Mouse (Mus musculus): Measurements from ENCODE around the gene Zfp462. TPM values are rescaled to one million over a fixed set of nuclear protein-coding genes. Genes with fewer than 3 reads are reported as not detected.
A peak's percentile ranks its signal among the peaks of the same experiment; 100 is the strongest.
"Not testable (repeated sequence)": the region's sequence is repeated elsewhere in the genome, so short reads cannot be mapped to it uniquely, and the experiment has no call there.

Gene Zfp462
- 3.5 and 5.1 TPM in 2 replicates for polyA plus RNA-seq (2014; fragmentation: Nextera tagmentation; extraction: Ambion mirVana)

DNA sequence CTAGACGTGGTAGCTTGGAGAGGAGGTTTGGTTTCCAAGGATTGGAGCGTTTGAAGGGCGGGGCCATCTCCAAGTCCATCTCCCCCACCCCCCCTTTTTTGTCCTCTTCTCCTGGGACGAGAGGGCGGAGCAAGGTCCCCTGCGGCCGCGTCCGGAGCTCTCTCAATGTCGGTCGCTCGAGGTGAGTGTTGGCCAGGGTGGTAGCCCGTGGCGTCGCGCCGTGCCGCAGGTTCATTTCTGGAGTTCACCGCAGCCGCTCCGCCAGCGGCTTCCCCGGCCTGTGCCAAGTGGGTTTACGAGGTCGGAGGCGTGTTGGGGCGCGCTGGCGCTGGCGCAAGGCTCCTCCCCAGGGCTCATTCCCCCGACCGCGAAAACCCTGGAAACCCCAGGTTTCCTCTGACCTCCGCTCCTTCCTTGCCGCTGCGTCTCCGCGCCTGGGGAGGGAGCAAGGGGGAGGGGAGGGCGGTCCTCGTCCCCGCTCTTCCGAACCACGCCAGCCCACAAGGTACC, at the start of gene Zfp462:
Gene Zfp462 (plus strand): TSS at position 128 of the 510 bp plus-strand sequence.
- H3K27ac ChIP-seq (ENCODE audit: low read depth): peak within 1 kb of the TSS; percentile 97
- peak within 1 kb of the TSS; percentile 84 for H3K9ac ChIP-seq (ENCODE audit: low read length)
- H3K36me3 ChIP-seq (ENCODE audit: control insufficient read depth, insufficient read depth, low read length): no peaks in the 10 kb centered on the region
- no peaks in the 10 kb centered on the region for H3K4me1 ChIP-seq (replicated peaks; ENCODE audit: control insufficient read depth, insufficient read depth, low read length)
- H3K27me3 ChIP-seq (replicated peaks; ENCODE audit: control insufficient read depth, insufficient read depth, low read length): no peaks in the 10 kb centered on the region
- DNase-seq (ENCODE audit: low spot score) (peak; percentile 81), ATAC-seq (replicated peaks; ENCODE audit: low FRiP score, low TSS enrichment, low read depth) (peak; percentile 34)
- WGBS: under 1% methylated on average over 43 of the region's 43 CpGs
- peak within 1 kb of the TSS; percentile 91 for H3K4me2 ChIP-seq (ENCODE audit: low read length)
- peak within 1 kb of the TSS; percentile 85 for H3K4me3 ChIP-seq (ENCODE audit: low read depth, low read length)
- H3K9me3 ChIP-seq (ENCODE audit: control insufficient read depth, low read length): no peaks in the 10 kb centered on the region

DNA sequence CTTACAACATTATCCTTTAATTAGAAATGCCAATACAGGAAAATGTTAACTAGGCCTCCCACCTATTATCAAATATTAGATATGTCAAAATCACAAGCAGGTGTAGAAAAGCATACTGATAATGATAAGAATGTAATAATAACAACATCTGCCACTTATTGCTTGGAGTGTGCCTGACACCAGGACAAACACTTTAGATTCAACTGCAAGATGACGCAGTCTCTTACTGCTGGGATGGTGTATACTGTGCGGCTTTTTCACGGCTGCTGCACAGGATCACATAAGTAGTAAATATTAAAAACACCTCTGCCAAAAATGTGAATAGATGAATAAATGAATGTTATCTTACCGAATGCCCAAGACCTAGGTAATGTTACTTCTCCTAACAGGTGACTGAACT, 48.8 kb upstream of the Zfp462 start:
- DNase-seq (ENCODE audit: low spot score): no peak
- Histone ChIP-seq H3K27ac (ENCODE audit: low read depth) (no peak overlapping the region), H3K4me1 (replicated peaks; ENCODE audit: control insufficient read depth, insufficient read depth, low read length) (no peaks in the 10 kb centered on the region), H3K9me3 (ENCODE audit: control insufficient read depth, low read length) (no peaks in the 10 kb centered on the region), H3K27me3 (replicated peaks; ENCODE audit: control insufficient read depth, insufficient read depth, low read length) (no peaks in the 10 kb centered on the region), H3K36me3 (ENCODE audit: control insufficient read depth, insufficient read depth, low read length) (no peaks in the 10 kb centered on the region), H3K4me3 (ENCODE audit: low read depth, low read length) (no peak overlapping the region), H3K9ac (ENCODE audit: low read length) (no peak overlapping the region), H3K4me2 (ENCODE audit: low read length) (no peak overlapping the region)
- no peak for ATAC-seq (replicated peaks; ENCODE audit: low FRiP score, low TSS enrichment, low read depth)
- WGBS: 89% methylated on average over 4 of the region's 4 CpGs

DNA sequence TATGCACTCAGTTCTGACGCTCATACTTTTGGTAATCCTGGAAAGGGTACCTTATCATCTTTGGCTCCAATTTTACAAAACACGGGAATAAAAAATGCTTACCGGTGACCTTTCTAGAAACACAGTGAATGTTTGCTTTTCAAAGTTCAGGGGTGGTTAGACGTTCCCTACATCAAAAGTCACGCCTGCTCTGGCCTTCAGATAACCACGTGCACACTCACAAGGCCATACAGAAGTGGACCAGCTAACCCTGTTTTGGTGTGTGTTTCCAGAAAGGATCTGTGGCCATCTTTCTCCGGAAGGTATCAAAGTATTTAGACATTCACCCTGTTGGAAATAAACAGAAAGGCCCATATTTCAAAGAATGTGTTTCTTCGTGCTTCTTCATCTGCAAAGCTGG, 40.2 kb upstream of the Zfp462 start:
- 56% methylated on average over 8 of the region's 8 CpGs for WGBS
- H3K27me3 ChIP-seq (replicated peaks; ENCODE audit: control insufficient read depth, insufficient read depth, low read length): no peaks in the 10 kb centered on the region
- no peak overlapping the region for H3K9ac ChIP-seq (ENCODE audit: low read length)
- no peak overlapping the region for H3K4me2 ChIP-seq (ENCODE audit: low read length)
- H3K9me3 ChIP-seq (ENCODE audit: control insufficient read depth, low read length): no peaks in the 10 kb centered on the region
- H3K4me3 ChIP-seq (ENCODE audit: low read depth, low read length): no peak overlapping the region
- no peaks in the 10 kb centered on the region for H3K36me3 ChIP-seq (ENCODE audit: control insufficient read depth, insufficient read depth, low read length)
- ATAC-seq (replicated peaks; ENCODE audit: low FRiP score, low TSS enrichment, low read depth): no peak
- DNase-seq (ENCODE audit: low spot score): no peak
- no peaks in the 10 kb centered on the region for H3K4me1 ChIP-seq (replicated peaks; ENCODE audit: control insufficient read depth, insufficient read depth, low read length)
- H3K27ac ChIP-seq (ENCODE audit: low read depth): no peak overlapping the region

DNA sequence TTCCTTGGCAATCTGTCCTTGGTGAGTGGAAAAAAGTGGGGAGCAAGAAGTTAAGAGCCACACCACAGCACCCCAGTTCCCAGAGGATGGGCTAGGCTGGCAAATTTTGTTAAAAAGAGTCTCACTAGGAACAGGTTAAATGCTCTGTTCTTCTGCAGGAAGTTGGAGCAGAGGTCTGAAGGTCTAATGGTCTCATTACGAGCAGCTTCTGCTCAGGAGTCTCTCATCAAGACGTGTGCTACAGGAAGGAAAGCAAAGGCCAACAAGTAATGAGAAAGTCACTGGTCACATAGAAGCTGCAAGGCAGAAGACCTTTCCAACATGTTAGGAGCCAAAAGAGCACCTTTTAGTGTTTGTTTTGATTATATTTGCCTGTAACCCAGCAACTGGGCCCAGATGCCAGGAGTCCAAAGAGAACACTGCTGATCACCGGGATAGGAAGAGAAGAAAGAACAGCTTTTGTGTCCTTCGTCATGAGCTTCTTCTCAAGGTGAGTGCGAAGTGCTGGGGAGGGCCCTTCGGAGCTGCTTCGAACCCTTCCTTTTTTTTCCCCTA, 39.4 kb upstream of the Zfp462 start:
- WGBS: 71% methylated on average over 7 of the region's 7 CpGs
- Histone ChIP-seq H3K27ac (ENCODE audit: low read depth) (no peak overlapping the region), H3K27me3 (replicated peaks; ENCODE audit: control insufficient read depth, insufficient read depth, low read length) (no peaks in the 10 kb centered on the region), H3K9ac (ENCODE audit: low read length) (no peak overlapping the region), H3K9me3 (ENCODE audit: control insufficient read depth, low read length) (no peaks in the 10 kb centered on the region), H3K4me3 (ENCODE audit: low read depth, low read length) (no peak overlapping the region), H3K4me1 (replicated peaks; ENCODE audit: control insufficient read depth, insufficient read depth, low read length) (no peaks in the 10 kb centered on the region), H3K36me3 (ENCODE audit: control insufficient read depth, insufficient read depth, low read length) (no peaks in the 10 kb centered on the region), H3K4me2 (ENCODE audit: low read length) (no peak overlapping the region)
- DNase-seq (ENCODE audit: low spot score) (no peak), ATAC-seq (replicated peaks; ENCODE audit: low FRiP score, low TSS enrichment, low read depth) (no peak)

DNA sequence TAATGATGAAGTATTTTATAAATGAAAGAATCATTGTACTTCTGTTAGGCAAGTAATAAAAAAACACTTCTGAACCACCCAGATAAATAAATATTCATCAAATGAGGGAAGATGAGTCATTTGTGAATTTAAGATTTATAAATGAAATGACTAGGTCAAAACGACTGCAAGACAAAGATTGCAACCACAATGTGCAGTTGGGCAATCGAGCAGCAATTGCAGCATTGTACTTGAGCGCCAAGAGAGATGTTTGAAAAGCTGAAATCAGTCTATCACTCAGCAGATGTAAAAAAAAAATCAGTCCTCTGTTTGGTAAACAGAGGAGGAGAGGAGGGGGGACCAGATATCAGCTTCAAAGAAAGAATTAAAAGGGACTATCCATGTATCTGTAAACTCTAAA, 34.5 kb upstream of the Zfp462 start:
- Histone ChIP-seq H3K4me3 (ENCODE audit: low read depth, low read length) (no peak overlapping the region), H3K36me3 (ENCODE audit: control insufficient read depth, insufficient read depth, low read length) (no peaks in the 10 kb centered on the region), H3K4me2 (ENCODE audit: low read length) (no peak overlapping the region), H3K27ac (ENCODE audit: low read depth) (no peak overlapping the region), H3K9ac (ENCODE audit: low read length) (no peak overlapping the region), H3K4me1 (replicated peaks; ENCODE audit: control insufficient read depth, insufficient read depth, low read length) (no peaks in the 10 kb centered on the region), H3K9me3 (ENCODE audit: control insufficient read depth, low read length) (no peaks in the 10 kb centered on the region), H3K27me3 (replicated peaks; ENCODE audit: control insufficient read depth, insufficient read depth, low read length) (no peaks in the 10 kb centered on the region)
- ATAC-seq (replicated peaks; ENCODE audit: low FRiP score, low TSS enrichment, low read depth): no peak
- 83% methylated on average over 3 of the region's 3 CpGs for WGBS
- DNase-seq (ENCODE audit: low spot score): no peak

DNA sequence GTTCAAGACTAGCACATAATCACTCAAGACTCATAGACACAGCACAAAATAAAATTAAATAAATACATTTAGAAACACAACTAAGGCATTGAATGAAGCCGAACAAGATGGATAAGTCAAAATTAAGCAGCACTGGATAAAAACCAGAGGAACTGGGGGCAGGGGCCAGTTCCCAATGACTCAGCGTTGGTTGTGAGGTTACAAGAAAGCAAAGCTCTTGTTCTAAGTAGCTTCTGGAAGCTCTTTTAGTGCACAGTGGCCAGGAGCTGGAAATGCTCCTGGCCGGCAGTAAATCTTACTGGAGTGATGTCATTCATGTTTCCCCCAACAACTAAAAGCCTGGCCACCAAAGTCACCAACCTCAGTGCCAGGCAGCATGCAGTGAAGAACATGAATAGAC, 26.6 kb upstream of the Zfp462 start:
- H3K36me3 ChIP-seq (ENCODE audit: control insufficient read depth, insufficient read depth, low read length): no peaks in the 10 kb centered on the region
- no peaks in the 10 kb centered on the region for H3K9me3 ChIP-seq (ENCODE audit: control insufficient read depth, low read length)
- no peaks in the 10 kb centered on the region for H3K27me3 ChIP-seq (replicated peaks; ENCODE audit: control insufficient read depth, insufficient read depth, low read length)
- whole genome bisulfite sequencing: 66% methylated on average over 3 of the region's 3 CpGs
- DNase-seq (ENCODE audit: low spot score) (no peak), ATAC-seq (replicated peaks; ENCODE audit: low FRiP score, low TSS enrichment, low read depth) (no peak)
- no peak overlapping the region for H3K4me3 ChIP-seq (ENCODE audit: low read depth, low read length)
- no peak overlapping the region for H3K27ac ChIP-seq (ENCODE audit: low read depth)
- H3K4me2 ChIP-seq (ENCODE audit: low read length): no peak overlapping the region
- no peaks in the 10 kb centered on the region for H3K4me1 ChIP-seq (replicated peaks; ENCODE audit: control insufficient read depth, insufficient read depth, low read length)
- no peak overlapping the region for H3K9ac ChIP-seq (ENCODE audit: low read length)

DNA sequence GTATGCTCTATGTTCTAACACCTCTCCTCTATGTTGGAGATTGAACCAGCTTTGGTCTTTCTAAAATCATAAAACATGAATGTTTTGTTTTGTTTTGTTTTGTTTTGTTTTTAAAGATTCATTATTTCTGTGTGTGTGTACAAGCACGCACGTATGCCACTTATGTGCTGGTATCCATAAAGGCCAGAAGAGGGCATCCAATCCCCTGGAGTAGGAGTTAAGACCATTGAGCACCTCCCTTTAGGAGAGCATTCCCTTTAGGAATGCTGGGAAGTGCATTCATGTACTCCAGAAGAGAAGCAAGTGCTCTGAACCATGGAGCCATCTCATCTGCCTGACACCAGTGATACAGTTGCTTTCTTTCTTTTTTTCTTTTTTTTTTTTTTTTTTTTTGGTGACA, 21.5 kb upstream of the Zfp462 start:
- no peaks in the 10 kb centered on the region for H3K27me3 ChIP-seq (replicated peaks; ENCODE audit: control insufficient read depth, insufficient read depth, low read length)
- 97% methylated on average over 2 of the region's 2 CpGs for WGBS
- ATAC-seq (replicated peaks; ENCODE audit: low FRiP score, low TSS enrichment, low read depth) (no peak), DNase-seq (ENCODE audit: low spot score) (no peak)
- H3K9me3 ChIP-seq (ENCODE audit: control insufficient read depth, low read length): no peaks in the 10 kb centered on the region
- H3K36me3 ChIP-seq (ENCODE audit: control insufficient read depth, insufficient read depth, low read length): no peaks in the 10 kb centered on the region
- no peaks in the 10 kb centered on the region for H3K4me1 ChIP-seq (replicated peaks; ENCODE audit: control insufficient read depth, insufficient read depth, low read length)
- H3K9ac ChIP-seq (ENCODE audit: low read length): no peak overlapping the region
- H3K4me3 ChIP-seq (ENCODE audit: low read depth, low read length): no peak overlapping the region
- H3K4me2 ChIP-seq (ENCODE audit: low read length): no peak overlapping the region
- H3K27ac ChIP-seq (ENCODE audit: low read depth): no peak overlapping the region

DNA sequence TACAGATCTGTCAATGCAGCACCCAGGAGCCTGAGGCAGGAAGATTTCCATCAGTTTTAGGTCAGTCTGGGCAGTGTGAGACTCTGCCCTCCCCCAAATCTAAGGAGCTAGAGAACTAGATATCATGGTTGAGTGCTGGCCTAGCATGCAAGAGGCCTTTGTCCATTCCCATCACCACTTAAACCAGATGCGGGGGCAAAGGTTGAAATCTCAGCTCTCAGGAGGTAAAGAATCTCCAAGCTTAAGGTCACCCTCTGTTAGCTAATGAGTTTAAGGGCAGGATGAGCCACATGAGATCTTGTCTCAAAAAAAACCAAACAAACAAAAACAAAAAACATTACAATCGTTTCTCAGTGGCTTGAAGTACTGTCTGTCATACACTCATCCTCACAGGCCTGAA, 20.5 kb upstream of the Zfp462 start:
- H3K27me3 ChIP-seq (replicated peaks; ENCODE audit: control insufficient read depth, insufficient read depth, low read length): no peaks in the 10 kb centered on the region
- WGBS: 81% methylated on average over 2 of the region's 2 CpGs
- no peaks in the 10 kb centered on the region for H3K9me3 ChIP-seq (ENCODE audit: control insufficient read depth, low read length)
- H3K4me2 ChIP-seq (ENCODE audit: low read length): no peak overlapping the region
- no peaks in the 10 kb centered on the region for H3K4me1 ChIP-seq (replicated peaks; ENCODE audit: control insufficient read depth, insufficient read depth, low read length)
- H3K36me3 ChIP-seq (ENCODE audit: control insufficient read depth, insufficient read depth, low read length): no peaks in the 10 kb centered on the region
- no peak overlapping the region for H3K4me3 ChIP-seq (ENCODE audit: low read depth, low read length)
- H3K27ac ChIP-seq (ENCODE audit: low read depth): no peak overlapping the region
- DNase-seq (ENCODE audit: low spot score): no peak
- no peak for ATAC-seq (replicated peaks; ENCODE audit: low FRiP score, low TSS enrichment, low read depth)
- no peak overlapping the region for H3K9ac ChIP-seq (ENCODE audit: low read length)

DNA sequence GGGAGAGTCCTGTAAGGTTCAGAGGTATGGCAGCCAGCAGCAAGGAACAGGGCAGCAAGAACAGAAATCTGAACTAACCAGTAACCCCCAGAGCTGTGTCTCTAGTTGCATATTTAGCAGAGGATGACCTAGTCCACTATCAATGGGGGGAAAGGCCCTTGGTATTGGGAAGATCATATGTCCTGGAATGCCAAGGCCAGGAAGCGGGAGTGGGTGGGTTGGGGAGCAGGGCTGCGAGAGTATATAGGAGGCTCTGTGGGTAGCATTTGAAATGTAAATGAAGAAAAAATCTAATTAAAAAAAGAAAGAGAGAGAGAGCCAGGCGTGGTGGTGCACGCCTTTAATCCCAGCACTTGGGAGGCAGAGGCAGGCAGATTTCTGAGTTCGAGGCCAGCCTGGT, 18.4 kb upstream of the Zfp462 start:
- H3K27ac ChIP-seq (ENCODE audit: low read depth); H3K4me1 ChIP-seq (replicated peaks; ENCODE audit: control insufficient read depth, insufficient read depth, low read length); ATAC-seq (replicated peaks; ENCODE audit: low FRiP score, low TSS enrichment, low read depth); H3K9me3 ChIP-seq (ENCODE audit: control insufficient read depth, low read length); H3K4me2 ChIP-seq (ENCODE audit: low read length); H3K27me3 ChIP-seq (replicated peaks; ENCODE audit: control insufficient read depth, insufficient read depth, low read length); H3K36me3 ChIP-seq (ENCODE audit: control insufficient read depth, insufficient read depth, low read length); H3K9ac ChIP-seq (ENCODE audit: low read length); DNase-seq (ENCODE audit: low spot score); H3K4me3 ChIP-seq (ENCODE audit: low read depth, low read length): not testable (repeated sequence)
- WGBS: 91% methylated on average over 5 of the region's 5 CpGs
